Mouse (Mus musculus): Measurements from ENCODE around the gene Rb1. TPM values are rescaled to one million over a fixed set of nuclear protein-coding genes. Genes with fewer than 3 reads are reported as not detected.

Rb1 gene
- total RNA-seq, 2 experiments from 2014 or later: 20.0 to 23.8 TPM

Small RNA genes lying within 50 kb of the gene (microRNA-seq; reads per million reads assigned to microRNA genes)
- 0 reads per million in 2 experiments for gene Mir687

Other genes with a start within 250 kb of the Rb1 start
- 10 to 100 TPM; 29.3 to 29.4 TPM for gene Rcbtb2, start 202.8 kb downstream of the Rb1 start, total RNA-seq (2021)
- 1 to 10 TPM; 4.0 TPM for gene Lpar6, start 87.9 kb downstream of the Rb1 start, total RNA-seq (2021)
- 100 to 1,000 TPM; 584 to 674 TPM for gene Itm2b, start 59.5 kb upstream of the Rb1 start, total RNA-seq (2021)
- 10 to 100 TPM; 17.9 to 18.8 TPM for gene Med4, start 184.2 kb upstream of the Rb1 start, total RNA-seq (2021)
- gene Sucla2, start 199.5 kb upstream of the Rb1 start, total RNA-seq (2021): 100 to 1,000 TPM; 728 to 730 TPM
- 1 to 10 TPM; 7.7 to 9.0 TPM for gene Nudt15, start 222.4 kb upstream of the Rb1 start, total RNA-seq (2021)